In genomic region chr13:109239296-109239695, GRCm38 (mm10) we compare ENCODE assay signal across 8 mouse cellular contexts.
DNase-seq lines count a peak whose midpoint lies in the region; ATAC-seq and TF ChIP-seq lines count a peak whose summit lies in the region.

No protein-coding gene starts in this region.

- no peak overlapping the region for H3K27ac ChIP-seq in kidney, embryonic 14.5 days (ENCODE audit: low read depth, low read length)
- H3K27ac ChIP-seq in heart, embryonic 14.5 days (replicated peaks in 1 of 2; ENCODE audit: control insufficient read depth in 1 of 2, insufficient read depth in 1 of 2, low read depth in 2 of 2, low read length in 2 of 2) = peak overlapping the region; percentile 49 to 73; a peak in 2 of 4 replicates
- no peak overlapping the region for H3K27ac ChIP-seq in limb, embryonic 12.5 days
- peak overlapping the region; percentile 14; the same call in 1 of the 2 replicates for H3K27ac ChIP-seq in midbrain, embryonic 16.5 days (ENCODE audit: low read length)
- no peak overlapping the region for H3K27ac ChIP-seq in left cerebral cortex, adult 2 months

- no peak for TF ChIP-seq CTCF in left cerebral cortex, adult 2 months (IDR thresholded peaks at IDR 0.05)

- no peaks in the 10 kb centered on the region for H3K9me3 ChIP-seq in kidney, embryonic 14.5 days (ENCODE audit: control insufficient read depth, low read length)
- H3K9me3 ChIP-seq in heart, embryonic 14.5 days (ENCODE audit: control insufficient read depth, low read length) = no peaks in the 10 kb centered on the region
- H3K9me3 ChIP-seq in limb, embryonic 12.5 days = no peaks in the 10 kb centered on the region
- H3K9me3 ChIP-seq in midbrain, embryonic 16.5 days (replicated peaks; ENCODE audit: control insufficient read depth, low read length, poor library complexity, severe bottlenecking) = no peaks in the 10 kb centered on the region

- H3K36me3 ChIP-seq in kidney, embryonic 14.5 days (ENCODE audit: control insufficient read depth, insufficient read depth, low read length) = no peaks in the 10 kb centered on the region
- no peaks in the 10 kb centered on the region for H3K36me3 ChIP-seq in heart, embryonic 14.5 days (ENCODE audit: control insufficient read depth, insufficient read depth, low read length)
- no peaks in the 10 kb centered on the region for H3K36me3 ChIP-seq in limb, embryonic 12.5 days
- H3K36me3 ChIP-seq in midbrain, embryonic 16.5 days (ENCODE audit: control insufficient read depth, insufficient read depth, low read length) = no peaks in the 10 kb centered on the region

- intact Hi-C loops in left cerebral cortex, adult 2 months (cut with DNase I) = loop anchor here (10.0 kb wide), 2 partner anchors 206 to 666 kb away; no protein-coding TSS in a partner anchor

- H3K9ac ChIP-seq in kidney, embryonic 14.5 days (ENCODE audit: low read depth, low read length) = no peak overlapping the region
- H3K9ac ChIP-seq in heart, embryonic 14.5 days (ENCODE audit: low read length) = no peak overlapping the region
- no peak overlapping the region for H3K9ac ChIP-seq in limb, embryonic 12.5 days (replicated peaks)
- H3K9ac ChIP-seq in midbrain, embryonic 16.5 days (ENCODE audit: low read depth, low read length) = no peak overlapping the region

- H3K27me3 ChIP-seq in kidney, embryonic 14.5 days (ENCODE audit: control insufficient read depth, insufficient read depth, low read length) = no peaks in the 10 kb centered on the region
- H3K27me3 ChIP-seq in heart, embryonic 14.5 days (ENCODE audit: control insufficient read depth, insufficient read depth, low read length) = no peaks in the 10 kb centered on the region
- no peaks in the 10 kb centered on the region for H3K27me3 ChIP-seq in limb, embryonic 12.5 days
- H3K27me3 ChIP-seq in midbrain, embryonic 16.5 days (ENCODE audit: control insufficient read depth, insufficient read depth, low read depth, low read length) = no peaks in the 10 kb centered on the region

- peak; percentile 43 for DNase-seq in kidney, adult 11 months
- no peak for DNase-seq in frontal cortex, adult 2 months (ENCODE audit: extremely low spot score in 1 of 2, low spot score in 1 of 2)
- no peak for DNase-seq in left cerebral cortex, adult 2 months (ENCODE audit: extremely low spot score in 1 of 2, low spot score in 2 of 2)

- H3K4me2 ChIP-seq in kidney, embryonic 14.5 days (replicated peaks; ENCODE audit: low read depth, low read length) = no peak overlapping the region
- peak overlapping the region; percentile 21; the same call in 1 of the 2 replicates for H3K4me2 ChIP-seq in heart, embryonic 14.5 days (ENCODE audit: low read length)
- no peak overlapping the region for H3K4me2 ChIP-seq in limb, embryonic 12.5 days
- H3K4me2 ChIP-seq in midbrain, embryonic 16.5 days (ENCODE audit: low read length) = peak overlapping the region; percentile 30; the same call in 1 of the 2 replicates

- no peak for ATAC-seq in kidney, embryonic 14.5 days (ENCODE audit: low FRiP score, low TSS enrichment)
- ATAC-seq in activated CD4-positive, CD25-positive, alpha-beta regulatory T cell, adult 4 months = peak; percentile 98
- no peak for ATAC-seq in heart, embryonic 14.5 days (ENCODE audit: insufficient number of reproducible peaks, insufficient read depth, low FRiP score, low read depth)
- 0 out of 2 replicates have a peak, but pooled peaks have one; percentile 54 for ATAC-seq in limb, embryonic 12.5 days (ENCODE audit: insufficient number of reproducible peaks, insufficient read depth, low FRiP score, low TSS enrichment, low read depth)
- ATAC-seq in midbrain, embryonic 16.5 days = peak; percentile 67; the same call in 1 of the 2 replicates

- WGBS in kidney, embryonic 14.5 days = 65% methylated on average over 11 of the region's 11 CpGs
- 63% methylated on average over 11 of the region's 11 CpGs for WGBS in heart, embryonic 14.5 days
- 69% methylated on average over 11 of the region's 11 CpGs for WGBS in limb, embryonic 12.5 days
- 56% methylated on average over 11 of the region's 11 CpGs for WGBS in midbrain, embryonic 16.5 days

- H3K4me3 ChIP-seq in kidney, embryonic 14.5 days (ENCODE audit: low read length) = no peak overlapping the region
- no peak overlapping the region for H3K4me3 ChIP-seq in heart, embryonic 14.5 days (ENCODE audit: control insufficient read depth in 1 of 2, insufficient read depth in 1 of 2, low read depth in 1 of 2, low read length in 2 of 2)
- no peak overlapping the region for H3K4me3 ChIP-seq in limb, embryonic 12.5 days (replicated peaks)
- no peak overlapping the region for H3K4me3 ChIP-seq in midbrain, embryonic 16.5 days (ENCODE audit: low read depth, low read length)
- H3K4me3 ChIP-seq in left cerebral cortex, adult 2 months = no peak overlapping the region

- no peaks in the 10 kb centered on the region; the same call in 1 of the 2 replicates for H3K4me1 ChIP-seq in kidney, embryonic 14.5 days (ENCODE audit: control insufficient read depth, insufficient read depth, low read length)
- H3K4me1 ChIP-seq in heart, embryonic 14.5 days (ENCODE audit: control insufficient read depth in 2 of 2, insufficient read depth in 2 of 2, low read length in 2 of 2) = peaks cover 0 to 5% of the 10 kb centered on the region in 2 experiments; a peak in 2 of 4 replicates
- H3K4me1 ChIP-seq in limb, embryonic 12.5 days (replicated peaks) = peaks cover 13% of the 10 kb centered on the region
- 0 out of 2 replicates have a peak, but pooled peaks cover 5% of the 10 kb centered on the region for H3K4me1 ChIP-seq in midbrain, embryonic 16.5 days (ENCODE audit: control insufficient read depth, insufficient read depth, low read length)

Comparison
In these comparisons a context has a peak if more than half of its experiments do, and no peak if none do; other contexts are left out.
1. ATAC-seq: peak in activated CD4-positive, CD25-positive, alpha-beta regulatory T cell, adult 4 months (single experiment), limb, embryonic 12.5 days (single experiment) and midbrain, embryonic 16.5 days (single experiment); none in kidney, embryonic 14.5 days (single experiment) and heart, embryonic 14.5 days (single experiment).
2. H3K27ac ChIP-seq: peak in heart, embryonic 14.5 days (2 of 2) and midbrain, embryonic 16.5 days (single experiment); none in kidney, embryonic 14.5 days (single experiment), limb, embryonic 12.5 days (single experiment) and left cerebral cortex, adult 2 months (single experiment).
3. H3K4me2 ChIP-seq: peak in heart, embryonic 14.5 days (single experiment) and midbrain, embryonic 16.5 days (single experiment); none in kidney, embryonic 14.5 days (single experiment) and limb, embryonic 12.5 days (single experiment).